Mouse (Mus musculus) naive thymus-derived CD4-positive, alpha-beta T cell, adult 5 months (primary cell): Measurements from ENCODE around the gene Pkn2. TPM values are rescaled to one million over a fixed set of nuclear protein-coding genes. Genes with fewer than 3 reads are reported as not detected.

ENCODE experiments used
- polyA plus RNA-seq: library from polyadenylated mRNA; unstranded; fragments of 100-300 nt; shearing (Covaris generic); gene quantifications from one replicate; pipeline ENCODE4 v1.2.1, GENCODE M21; 2017

Gene Pkn2
- polyA plus RNA-seq = 98.2 TPM

DNA sequence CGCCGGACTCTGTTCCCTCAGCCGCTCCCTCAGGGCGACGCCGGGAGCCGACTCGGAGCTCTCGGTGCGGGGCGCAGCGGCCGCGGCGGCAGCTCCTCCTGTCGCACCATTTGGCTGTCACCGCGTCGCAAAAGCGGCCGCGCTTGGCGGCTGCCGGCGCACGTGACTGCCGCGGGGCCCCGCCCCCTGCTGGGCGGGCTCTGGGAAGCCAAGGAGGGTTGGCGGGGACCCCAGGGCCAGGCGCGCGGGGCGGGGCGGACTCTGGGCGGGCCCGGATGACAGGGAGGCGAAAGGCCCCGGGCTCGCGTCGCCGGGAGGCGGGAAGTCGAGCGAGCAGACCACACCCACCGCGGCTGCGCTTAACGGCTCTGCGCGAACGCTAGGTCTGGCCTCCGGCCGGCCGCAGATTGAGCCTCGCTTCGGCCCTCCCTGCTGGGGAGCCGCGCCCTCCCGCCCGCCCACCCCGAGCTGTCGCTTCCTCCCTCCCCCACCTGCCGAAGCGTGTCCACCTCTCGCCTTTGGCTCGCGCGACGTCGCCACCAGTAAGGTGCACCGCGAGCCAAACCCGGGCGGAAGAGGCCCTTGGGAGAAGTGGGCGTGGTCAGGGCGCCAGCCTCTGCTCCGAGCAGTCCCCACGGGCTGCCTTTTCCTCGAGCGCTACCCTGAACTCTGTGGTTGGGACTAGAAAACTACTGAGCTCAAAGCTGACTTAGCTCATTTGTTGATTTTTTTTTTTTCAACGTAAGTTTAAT, at the start of gene Pkn2:
TSS of gene Pkn2 (minus strand) at position 133 of the 752 bp plus-strand sequence.

GRCm38 (mm10) chr3:142764995-142765777, 116.6 kb downstream of the Pkn2 start, which contains the start of gene Gtf2b:
TSS of gene Gtf2b (plus strand) at chr3:142765045.

Other genes with a start within 250 kb of the Pkn2 start
- gene Kyat3, start 181.0 kb downstream of the Pkn2 start, polyA plus RNA-seq = 0.95 TPM
- 77.5 TPM for gene Gtf2b, start 117.0 kb downstream of the Pkn2 start, polyA plus RNA-seq